ENCODE assay signal across 8 mouse cellular contexts in the genomic region with DNA sequence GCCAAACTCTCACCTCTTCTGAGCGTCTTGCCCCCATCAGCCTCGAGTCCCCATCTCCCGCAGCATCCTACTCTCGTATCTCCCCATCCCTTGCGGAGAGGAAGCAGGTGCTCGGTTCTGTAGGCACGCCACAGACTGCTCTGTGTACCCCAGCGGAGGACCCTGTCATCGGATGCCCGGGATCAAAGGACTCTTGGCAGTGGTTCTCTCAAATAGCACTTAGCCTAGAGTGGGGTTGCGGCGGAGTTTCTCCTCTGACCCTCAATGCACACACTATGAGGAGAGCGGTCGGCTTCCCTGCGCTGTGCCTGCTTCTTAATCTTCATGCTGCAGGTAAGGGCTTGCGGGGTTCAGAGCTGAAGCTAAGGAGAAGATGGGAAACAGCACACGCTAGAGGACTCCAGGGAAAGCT. TPM values are rescaled to one million over a fixed set of nuclear protein-coding genes. Genes with fewer than 3 reads are reported as not detected.
DNase-seq lines count a peak whose midpoint lies in the region; ATAC-seq and TF ChIP-seq lines count a peak whose summit lies in the region.

No protein-coding gene starts in this region.

- no peak for DNase-seq in kidney, adult 2 months
- no peak for DNase-seq in kidney, adult 18-20 months
- no peak for DNase-seq in embryonic facial prominence, embryonic 11.5 days (ENCODE audit: low spot score)
- DNase-seq in urinary bladder, adult 18-20 months (ENCODE audit: low spot score in 2 of 2) = no peak
- DNase-seq in thymus, postnatal 25 days = no peak
- DNase-seq in cerebellum, postnatal 10 days = no peak

- H3K9me3 ChIP-seq in embryonic facial prominence, embryonic 11.5 days (replicated peaks; ENCODE audit: control insufficient read depth, low read length) = no peaks in the 10 kb centered on the region
- H3K9me3 ChIP-seq in hindbrain, embryonic 15.5 days = no peaks in the 10 kb centered on the region
- no peaks in the 10 kb centered on the region for H3K9me3 ChIP-seq in midbrain, embryonic 15.5 days

- H3K4me1 ChIP-seq in kidney, adult 2 months (ENCODE audit: control insufficient read depth, insufficient read depth, low read length) = no peaks in the 10 kb centered on the region
- H3K4me1 ChIP-seq in embryonic facial prominence, embryonic 11.5 days (ENCODE audit: control insufficient read depth, insufficient read depth, low read length) = no peaks in the 10 kb centered on the region; the same call in 1 of the 2 replicates
- H3K4me1 ChIP-seq in hindbrain, embryonic 15.5 days (replicated peaks) = 0 out of 2 replicates have a peak, but pooled peaks cover 10% of the 10 kb centered on the region
- 0 out of 2 replicates have a peak, but pooled peaks cover 7% of the 10 kb centered on the region for H3K4me1 ChIP-seq in midbrain, embryonic 15.5 days

- H3K36me3 ChIP-seq in kidney, adult 2 months (ENCODE audit: control insufficient read depth, insufficient read depth, low read length) = no peaks in the 10 kb centered on the region
- H3K36me3 ChIP-seq in embryonic facial prominence, embryonic 11.5 days (replicated peaks; ENCODE audit: control insufficient read depth, insufficient read depth, low read depth, low read length) = no peaks in the 10 kb centered on the region
- no peaks in the 10 kb centered on the region for H3K36me3 ChIP-seq in hindbrain, embryonic 15.5 days
- H3K36me3 ChIP-seq in midbrain, embryonic 15.5 days (replicated peaks) = no peaks in the 10 kb centered on the region

- no peak overlapping the region for H3K27ac ChIP-seq in kidney, adult 2 months (ENCODE audit: insufficient read depth, low read depth, low read length)
- H3K27ac ChIP-seq in embryonic facial prominence, embryonic 11.5 days (replicated peaks; ENCODE audit: low read depth, low read length) = no peak overlapping the region
- H3K27ac ChIP-seq in hindbrain, embryonic 15.5 days (replicated peaks) = peak overlapping the region; percentile 88
- peak overlapping the region; percentile 90 for H3K27ac ChIP-seq in midbrain, embryonic 15.5 days

- no peak for TF ChIP-seq CTCF in kidney, adult 2 months (conservative IDR thresholded peaks at IDR 0.05; ENCODE audit: insufficient read depth, insufficient read length, low read depth, low read length)

- ATAC-seq in embryonic facial prominence, embryonic 11.5 days (replicated peaks; ENCODE audit: insufficient number of reproducible peaks, low FRiP score, low TSS enrichment, low read depth) = peak; percentile 32; the same call in 1 of the 2 replicates
- peak; percentile 81 for ATAC-seq in hindbrain, embryonic 15.5 days (ENCODE audit: low FRiP score, low read depth)
- peak; percentile 87 for ATAC-seq in midbrain, embryonic 15.5 days (replicated peaks)

- H3K4me3 ChIP-seq in kidney, adult 2 months (ENCODE audit: insufficient read depth, low read depth, low read length) = peak overlapping the region; percentile 19; the same call in 1 of the 2 replicates
- peak overlapping the region; percentile 34 for H3K4me3 ChIP-seq in embryonic facial prominence, embryonic 11.5 days (ENCODE audit: low read depth, low read length)
- H3K4me3 ChIP-seq in hindbrain, embryonic 15.5 days = peak overlapping the region; percentile 68
- H3K4me3 ChIP-seq in midbrain, embryonic 15.5 days = peak overlapping the region; percentile 74

- 2% methylated on average over 17 of the region's 17 CpGs for WGBS in kidney, adult 2 months
- WGBS in embryonic facial prominence, embryonic 11.5 days = 2% methylated on average over 17 of the region's 17 CpGs
- 2% methylated on average over 17 of the region's 17 CpGs for WGBS in hindbrain, embryonic 15.5 days
- under 1% methylated on average over 17 of the region's 17 CpGs for WGBS in midbrain, embryonic 15.5 days

- TF ChIP-seq POLR2A in kidney, adult 2 months (IDR thresholded peaks at IDR 0.05; ENCODE audit: low read depth, low read length) = no peak

- H3K9ac ChIP-seq in embryonic facial prominence, embryonic 11.5 days (replicated peaks; ENCODE audit: low read length) = 0 out of 2 replicates have a peak overlapping the region, but pooled peaks have one; percentile 13
- peak overlapping the region; percentile 73 for H3K9ac ChIP-seq in hindbrain, embryonic 15.5 days
- H3K9ac ChIP-seq in midbrain, embryonic 15.5 days = peak overlapping the region; percentile 82

- no peaks in the 10 kb centered on the region for H3K27me3 ChIP-seq in kidney, adult 2 months (replicated peaks; ENCODE audit: control insufficient read depth, insufficient read depth, low read length)
- peaks cover 4% of the 10 kb centered on the region for H3K27me3 ChIP-seq in embryonic facial prominence, embryonic 11.5 days (ENCODE audit: control insufficient read depth, insufficient read depth, low read length)
- no peaks in the 10 kb centered on the region for H3K27me3 ChIP-seq in hindbrain, embryonic 15.5 days
- no peaks in the 10 kb centered on the region for H3K27me3 ChIP-seq in midbrain, embryonic 15.5 days (replicated peaks)

- H3K4me2 ChIP-seq in embryonic facial prominence, embryonic 11.5 days (ENCODE audit: low read depth, low read length) = peak overlapping the region; percentile 73
- peak overlapping the region; percentile 69 for H3K4me2 ChIP-seq in hindbrain, embryonic 15.5 days
- peak overlapping the region; percentile 64 for H3K4me2 ChIP-seq in midbrain, embryonic 15.5 days

RNA-seq across cellular contexts. Expression of gene Ptprr, which starts 0.5 kb away (rescaled TPM):
- 0.81 and 1.2 TPM in 2 replicates for polyA plus RNA-seq in kidney, adult 2 months (2012; rRNA removed)
- polyA plus RNA-seq in embryonic facial prominence, embryonic 11.5 days (2014; fragmentation: Nextera tagmentation; extraction: Ambion mirVana) = 2.1 and 2.6 TPM in 2 replicates
- 20.4 and 22.0 TPM in 2 replicates for polyA plus RNA-seq in hindbrain, embryonic 15.5 days (2015; fragmentation: Nextera tagmentation; extraction: Ambion mirVana)
- polyA plus RNA-seq in midbrain, embryonic 15.5 days (2015; fragmentation: Nextera tagmentation; extraction: Ambion mirVana) = 16.6 and 17.6 TPM in 2 replicates

Comparison
In these comparisons a context has a peak if more than half of its experiments do, and no peak if none do; other contexts are left out.
1. H3K27ac ChIP-seq: peak in hindbrain, embryonic 15.5 days (single experiment) and midbrain, embryonic 15.5 days (single experiment); none in kidney, adult 2 months (single experiment) and embryonic facial prominence, embryonic 11.5 days (single experiment).
2. H3K4me3 ChIP-seq: peak in every context shown above with its lines; median percentile 74 in midbrain, embryonic 15.5 days; 68 in hindbrain, embryonic 15.5 days; 34 in embryonic facial prominence, embryonic 11.5 days; 19 in kidney, adult 2 months.
3. ATAC-seq: peak in every context shown above with its lines; median percentile 87 in midbrain, embryonic 15.5 days; 81 in hindbrain, embryonic 15.5 days; 32 in embryonic facial prominence, embryonic 11.5 days.
4. H3K9ac ChIP-seq: peak in every context shown above with its lines; median percentile 82 in midbrain, embryonic 15.5 days; 73 in hindbrain, embryonic 15.5 days; 13 in embryonic facial prominence, embryonic 11.5 days.
5. Peak in every context shown above with its lines, with median percentiles within 50 percentile points of each other: H3K4me2 ChIP-seq.